Mouse (Mus musculus) erythroblast, embryonic 14.5 days (primary cell): ENCODE results near the gene Apobec1.

Experiments used
- GATA1 ChIP-seq: IDR thresholded peaks from 2 replicates; pipeline ENCODE4 v1.6.1; 2012; ENCODE audit warnings: low read length, inconsistent platforms, mixed read lengths
- TAL1 ChIP-seq: IDR thresholded peaks from 3 replicates; pipeline ENCODE4 v1.6.1; 2012; ENCODE audit warnings: low read length, inconsistent platforms, mixed read lengths

GRCm38 (mm10) chr6:122607700-122608099 is 5.5 kb upstream of the Apobec1 start:
- TF ChIP-seq GATA1 (no peak), TAL1 (no peak)
